Mouse (Mus musculus) ES-Bruce4 (cell line): ENCODE data around the gene Phxr2. TPM values are rescaled to one million over a fixed set of nuclear protein-coding genes. Genes with fewer than 3 reads are reported as not detected.

Source experiments
- H3K27ac ChIP-seq: 2 replicates; pipeline ENCODE4 v1.5.1; 2012; ENCODE audit warnings: low read length, inconsistent platforms; ENCODE audit not compliant: insufficient read depth
- H3K27me3 ChIP-seq: 2 replicates; pipeline ENCODE4 v1.6.1; 2012; ENCODE audit warnings: mild to moderate bottlenecking, low read length, inconsistent platforms; ENCODE audit not compliant: control insufficient read depth, poor library complexity, insufficient read depth, severe bottlenecking
- H3K36me3 ChIP-seq: 2 replicates; pipeline ENCODE4 v1.6.1; 2012; ENCODE audit warnings: inconsistent platforms, mild to moderate bottlenecking, low read length, moderate library complexity; ENCODE audit not compliant: control insufficient read depth, poor library complexity, insufficient read depth, severe bottlenecking
- H3K4me1 ChIP-seq: one replicate; pipeline ENCODE4 v1.8.1; 2011; ENCODE audit warnings: low read length; ENCODE audit not compliant: control insufficient read depth, insufficient read depth
- H3K4me3 ChIP-seq: 2 replicates; pipeline ENCODE4 v1.5.1; 2011; ENCODE audit warnings: low read depth, mild to moderate bottlenecking, low read length
- H3K9ac ChIP-seq: 2 replicates; pipeline ENCODE4 v1.6.1; 2012; ENCODE audit warnings: low read depth, mild to moderate bottlenecking, inconsistent platforms; ENCODE audit not compliant: poor library complexity, severe bottlenecking
- H3K9me3 ChIP-seq: replicated peaks from 2 replicates; pipeline ENCODE4 v1.6.1; 2012; ENCODE audit warnings: mild to moderate bottlenecking, low read length, inconsistent platforms; ENCODE audit not compliant: control insufficient read depth, poor library complexity, insufficient read depth, severe bottlenecking
- CTCF ChIP-seq: IDR thresholded peaks from one replicate; pipeline ENCODE4 v1.8.1; 2011; ENCODE audit warnings: low read depth, low read length
- EP300 ChIP-seq: IDR thresholded peaks from 2 replicates; pipeline ENCODE4 v1.6.1; 2011; ENCODE audit warnings: low read depth, low read length; ENCODE audit not compliant: insufficient read depth
- POLR2A ChIP-seq: IDR thresholded peaks from one replicate; pipeline ENCODE4 v1.8.1; 2011; ENCODE audit warnings: low read length; ENCODE audit not compliant: insufficient read depth
- polyA plus RNA-seq: library from polyadenylated mRNA; stranded (reverse); fragments of >200 nt; gene quantifications from 2 replicates; pipeline ENCODE4 v1.2.4, GENCODE M21; 2011; ENCODE audit warnings: low read depth; ENCODE audit not compliant: missing spikeins, insufficient read depth, insufficient read length

The Phxr2 gene
- polyA plus RNA-seq, 1 experiment = not detected

DNA sequence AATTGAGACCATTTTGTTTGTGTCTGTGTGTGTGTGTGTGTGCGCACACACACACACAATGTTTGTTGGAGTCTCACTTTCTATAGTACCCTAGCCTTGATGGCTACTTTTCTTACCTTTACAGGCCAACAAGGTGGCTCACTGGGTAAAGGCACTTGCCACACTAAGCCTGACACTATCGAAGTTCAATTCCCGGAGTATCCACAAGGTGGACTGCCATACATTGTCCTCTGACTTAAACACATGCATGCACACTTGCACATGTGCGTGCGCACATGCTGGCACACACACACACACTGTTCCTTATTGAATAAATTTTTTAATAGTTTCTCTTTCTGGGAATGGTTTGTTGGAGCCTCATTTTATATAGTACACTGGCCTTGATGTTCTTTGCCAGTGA, 30.7 kb upstream of the Phxr2 start:
- Histone ChIP-seq H3K36me3 (no peaks in the 10 kb centered on the region), H3K27ac (no peak overlapping the region), H3K4me1 (no peaks in the 10 kb centered on the region), H3K4me3 (no peak overlapping the region), H3K9ac (no peak overlapping the region), H3K9me3 (no peaks in the 10 kb centered on the region), H3K27me3 (no peaks in the 10 kb centered on the region)
- no peak for TF ChIP-seq EP300
- no peak for TF ChIP-seq CTCF
- TF ChIP-seq POLR2A = no peak

DNA sequence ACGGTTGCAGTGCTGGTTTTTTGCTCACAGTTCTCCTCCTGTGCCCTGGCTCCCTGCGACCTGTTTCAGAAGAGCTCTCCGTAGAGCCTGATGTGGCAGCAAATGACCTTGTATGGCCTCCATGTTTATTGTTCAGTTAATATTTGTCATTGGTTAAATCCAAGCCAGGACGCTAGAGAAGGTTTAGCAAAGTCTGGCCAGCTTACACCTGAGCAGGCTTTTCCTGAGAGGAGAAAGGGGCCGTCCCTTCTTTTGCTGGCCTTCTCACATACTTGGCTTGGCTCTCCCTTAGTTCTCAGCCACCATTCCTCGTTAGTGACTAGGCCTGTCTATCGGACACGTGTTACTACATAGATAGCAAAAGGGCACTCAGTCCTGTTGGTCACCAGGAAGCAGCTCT, 28.5 kb upstream of the Phxr2 start:
- H3K4me3 ChIP-seq = no peak overlapping the region
- no peaks in the 10 kb centered on the region for H3K36me3 ChIP-seq
- H3K27me3 ChIP-seq = no peaks in the 10 kb centered on the region
- no peak overlapping the region for H3K9ac ChIP-seq
- no peak overlapping the region for H3K27ac ChIP-seq
- no peaks in the 10 kb centered on the region for H3K9me3 ChIP-seq
- TF ChIP-seq EP300 = no peak
- no peak for TF ChIP-seq POLR2A
- no peak for TF ChIP-seq CTCF
- no peaks in the 10 kb centered on the region for H3K4me1 ChIP-seq

DNA sequence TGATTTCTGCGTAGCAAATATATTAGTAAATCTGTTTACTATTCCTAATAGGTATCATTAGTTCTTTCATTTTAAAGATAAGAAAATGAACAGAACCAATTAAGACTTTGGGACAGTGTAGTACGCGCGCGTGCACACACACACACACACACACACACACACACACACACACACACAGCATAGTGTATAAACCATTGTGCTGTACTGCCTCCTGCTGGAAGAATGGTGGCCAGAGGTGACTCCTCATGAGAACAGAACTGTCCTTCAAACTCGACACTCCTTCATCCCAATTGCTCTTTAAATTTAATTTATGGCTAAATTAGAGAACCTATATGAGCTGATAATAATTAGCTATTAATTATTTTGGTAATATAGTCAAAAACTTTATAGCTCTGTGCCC, 25.9 kb upstream of the Phxr2 start:
- Histone ChIP-seq H3K9ac (no peak overlapping the region), H3K27ac (no peak overlapping the region)

DNA sequence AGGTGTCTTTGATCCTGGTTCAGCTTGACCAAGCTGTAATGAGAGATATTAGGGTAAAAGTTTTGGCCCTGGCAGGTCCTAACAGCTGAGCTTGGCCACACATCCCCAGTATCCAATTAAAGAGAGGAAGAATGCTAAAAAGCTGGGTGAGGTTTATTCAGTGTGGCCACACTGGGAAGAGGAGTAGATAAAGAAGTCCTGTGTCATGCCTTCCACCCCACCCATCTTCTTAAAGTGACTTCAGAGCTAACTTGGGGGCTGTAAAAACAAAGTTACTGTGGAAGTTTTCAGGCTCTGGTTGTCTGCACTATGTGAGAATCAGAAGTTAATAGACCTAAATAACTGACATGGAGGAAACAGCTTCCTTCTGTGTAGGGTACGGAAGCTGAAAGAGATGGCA, 25.5 kb upstream of the Phxr2 start:
- no peak for TF ChIP-seq CTCF
- no peak for TF ChIP-seq EP300
- no peak for TF ChIP-seq POLR2A
- Histone ChIP-seq H3K4me3 (no peak overlapping the region), H3K36me3 (no peaks in the 10 kb centered on the region), H3K27me3 (no peaks in the 10 kb centered on the region), H3K9ac (no peak overlapping the region), H3K27ac (no peak overlapping the region), H3K9me3 (no peaks in the 10 kb centered on the region), H3K4me1 (no peaks in the 10 kb centered on the region)

More for the DNA sequence above, 25.9 kb upstream of the Phxr2 start:
- H3K4me3 ChIP-seq = no peak overlapping the region
- H3K9me3 ChIP-seq = no peaks in the 10 kb centered on the region
- no peaks in the 10 kb centered on the region for H3K4me1 ChIP-seq
- TF ChIP-seq EP300 = no peak
- no peak for TF ChIP-seq POLR2A
- peak; percentile 15 for TF ChIP-seq CTCF
- H3K36me3 ChIP-seq = no peaks in the 10 kb centered on the region
- no peaks in the 10 kb centered on the region for H3K27me3 ChIP-seq

DNA sequence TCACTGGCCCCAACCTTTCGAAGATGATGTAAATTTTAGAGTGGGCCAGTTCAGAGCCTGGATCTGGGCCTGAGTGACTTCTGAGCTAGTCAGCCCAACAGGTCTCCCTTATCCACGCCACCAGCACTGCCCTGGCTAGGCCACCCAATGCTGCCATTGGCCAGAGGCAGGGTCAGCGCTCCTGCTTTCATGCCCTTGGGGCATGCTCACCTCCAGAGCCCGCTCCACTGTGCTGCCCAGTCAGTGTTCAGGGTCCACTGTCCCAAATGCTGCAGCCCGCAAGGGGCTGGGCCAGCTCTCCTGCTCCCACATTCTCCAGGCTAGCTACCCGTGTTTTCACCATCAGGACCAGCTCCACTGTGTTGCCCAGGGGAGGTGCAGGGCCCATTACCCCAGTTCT, 23.9 kb upstream of the Phxr2 start:
- no peaks in the 10 kb centered on the region for H3K9me3 ChIP-seq
- no peak overlapping the region for H3K27ac ChIP-seq
- no peaks in the 10 kb centered on the region for H3K27me3 ChIP-seq
- no peak overlapping the region for H3K9ac ChIP-seq
- TF ChIP-seq EP300 = no peak
- no peak for TF ChIP-seq CTCF
- no peak for TF ChIP-seq POLR2A
- no peaks in the 10 kb centered on the region for H3K36me3 ChIP-seq
- H3K4me1 ChIP-seq = no peaks in the 10 kb centered on the region
- H3K4me3 ChIP-seq = no peak overlapping the region

DNA sequence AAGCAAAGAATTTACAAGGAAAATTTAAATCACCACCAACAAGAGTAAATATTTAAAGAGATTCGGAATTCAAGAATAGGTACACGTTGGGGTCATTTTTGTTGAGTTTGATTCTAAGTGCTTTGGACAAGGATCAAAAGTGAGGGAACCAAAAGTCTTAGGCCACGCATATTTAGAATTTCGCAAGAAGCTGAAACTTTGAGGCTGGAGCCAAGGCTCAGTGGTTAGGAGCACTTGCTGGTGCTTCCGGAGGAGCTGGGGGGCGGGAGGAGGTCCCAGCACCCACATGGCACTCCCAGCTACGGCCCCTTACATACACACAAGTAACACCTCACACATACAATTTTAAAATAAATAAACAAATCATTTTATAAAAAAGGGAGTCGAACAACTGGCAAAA, 20.5 kb upstream of the Phxr2 start:
- no peaks in the 10 kb centered on the region for H3K36me3 ChIP-seq
- no peaks in the 10 kb centered on the region for H3K27me3 ChIP-seq
- H3K27ac ChIP-seq = no peak overlapping the region
- H3K9ac ChIP-seq = no peak overlapping the region
- TF ChIP-seq POLR2A = no peak
- no peak for TF ChIP-seq CTCF
- TF ChIP-seq EP300 = no peak
- no peaks in the 10 kb centered on the region for H3K4me1 ChIP-seq
- H3K4me3 ChIP-seq = no peak overlapping the region
- no peaks in the 10 kb centered on the region for H3K9me3 ChIP-seq
